Mouse (Mus musculus) 3T3-L1 (cell line): ENCODE results near the gene Fscn1.

Source experiments
- DNase-seq: peaks from one replicate; pipeline ENCODE4 v3.0.0-alpha.2; 2015; ENCODE audit warnings: low read depth, low spot score

The Fscn1 gene

DNA sequence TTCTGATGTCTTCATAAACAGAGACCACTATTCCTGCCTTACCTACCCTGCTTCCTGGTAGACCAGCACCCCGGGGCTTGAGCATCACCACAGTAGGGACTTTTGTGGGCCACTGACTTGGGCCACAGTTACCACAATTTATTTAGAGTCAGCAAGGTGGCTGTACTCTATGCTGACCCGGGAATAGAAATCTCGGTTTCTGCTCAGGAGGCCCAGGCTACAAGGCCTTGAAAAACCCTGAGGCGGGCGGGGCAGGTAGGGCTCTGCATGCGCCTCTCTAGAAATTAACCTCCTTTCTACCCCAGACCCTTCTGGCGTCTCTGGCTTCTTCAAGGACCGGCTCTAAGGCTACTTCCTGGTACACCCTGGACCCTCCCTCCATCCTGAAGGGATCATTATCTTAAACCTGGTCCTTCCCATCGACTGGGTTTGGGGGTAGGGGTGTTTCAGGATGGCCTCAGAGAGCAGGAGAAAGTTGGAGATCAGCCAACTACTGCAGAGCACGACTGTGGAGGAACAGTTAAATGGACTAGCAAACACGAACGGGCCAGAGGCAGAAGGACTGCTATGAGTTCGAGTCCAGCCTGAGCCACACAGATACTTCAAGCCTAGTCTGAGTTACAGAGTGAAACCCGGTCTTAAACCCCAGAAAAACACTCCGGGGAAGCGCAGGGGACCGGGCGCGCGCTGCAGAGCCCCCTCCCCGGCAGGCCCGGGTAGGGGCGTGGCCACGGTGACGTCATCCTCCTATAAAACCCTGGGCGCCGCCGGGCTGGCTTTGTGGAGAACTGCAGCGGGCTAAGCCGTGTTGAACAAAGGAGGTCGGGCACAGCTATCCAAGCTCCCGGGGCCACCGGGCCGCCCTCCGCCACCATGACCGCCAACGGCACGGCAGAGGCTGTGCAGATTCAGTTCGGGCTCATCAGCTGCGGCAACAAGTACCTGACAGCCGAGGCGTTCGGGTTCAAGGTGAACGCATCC is at the start of gene Fscn1:
Fscn1 (plus strand) TSS at position 768 of the 981 bp plus-strand sequence.
- DNase-seq: peak; percentile 94

DNA sequence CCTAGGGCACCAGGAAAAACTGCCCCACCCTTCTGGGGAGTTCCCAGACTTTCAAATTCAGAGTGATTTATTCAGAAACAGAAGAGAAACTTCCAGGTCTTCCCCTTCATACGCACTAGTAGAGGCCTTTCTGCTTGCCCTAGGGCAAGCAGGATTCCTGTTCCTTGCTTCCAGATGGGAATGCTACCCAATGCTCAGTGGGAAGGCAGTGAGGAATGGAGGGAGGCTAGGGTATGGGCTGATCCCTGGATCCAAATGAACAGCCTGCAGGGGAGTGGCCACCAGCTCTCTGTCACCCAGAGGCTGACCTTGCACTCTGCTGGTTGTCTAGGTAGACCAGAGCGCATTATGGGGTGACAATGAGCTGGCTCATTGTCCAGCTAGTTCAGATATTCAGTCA is 48.5 kb upstream of the Fscn1 start:
- no peak for DNase-seq

DNA sequence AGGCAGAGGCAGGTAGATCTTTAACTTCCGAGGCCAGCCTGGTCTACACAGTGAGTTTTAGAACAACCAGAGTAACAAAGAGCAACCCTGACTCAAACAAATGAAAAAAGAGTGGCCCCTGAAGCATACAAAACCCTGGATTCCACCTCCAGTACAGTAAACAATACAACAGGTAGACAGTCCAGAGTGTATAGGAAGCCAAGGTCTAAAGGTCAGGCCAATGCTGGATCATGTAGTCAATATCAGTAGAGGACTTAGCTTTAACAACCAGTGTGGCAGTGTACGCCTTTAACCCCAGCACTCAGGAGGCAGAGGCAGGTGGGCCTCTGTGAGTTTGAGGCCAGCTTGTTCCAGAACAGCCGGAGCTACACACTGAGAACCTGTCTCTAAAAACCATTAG is 47.8 kb upstream of the Fscn1 start:
- no peak for DNase-seq

DNA sequence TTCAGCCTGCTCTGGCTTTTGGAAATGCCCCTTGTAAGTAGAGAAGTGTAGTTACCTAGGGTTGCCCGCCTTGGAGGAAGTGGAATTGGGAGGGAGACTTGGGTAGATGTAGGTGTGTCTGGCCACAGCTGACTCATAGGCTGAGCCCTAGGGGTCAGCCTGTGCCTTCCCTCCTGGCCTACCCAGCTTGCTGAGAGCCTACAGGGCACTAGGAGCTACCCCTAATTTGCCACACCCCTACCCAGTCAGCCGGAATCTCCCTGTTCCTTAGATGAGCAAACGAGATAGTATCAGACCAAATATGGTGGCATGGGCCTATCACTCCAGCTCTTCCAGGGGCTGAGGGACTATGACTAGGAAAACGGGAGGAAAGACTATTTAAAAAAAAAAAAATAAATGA is 47.4 kb upstream of the Fscn1 start:
- DNase-seq: no peak

DNA sequence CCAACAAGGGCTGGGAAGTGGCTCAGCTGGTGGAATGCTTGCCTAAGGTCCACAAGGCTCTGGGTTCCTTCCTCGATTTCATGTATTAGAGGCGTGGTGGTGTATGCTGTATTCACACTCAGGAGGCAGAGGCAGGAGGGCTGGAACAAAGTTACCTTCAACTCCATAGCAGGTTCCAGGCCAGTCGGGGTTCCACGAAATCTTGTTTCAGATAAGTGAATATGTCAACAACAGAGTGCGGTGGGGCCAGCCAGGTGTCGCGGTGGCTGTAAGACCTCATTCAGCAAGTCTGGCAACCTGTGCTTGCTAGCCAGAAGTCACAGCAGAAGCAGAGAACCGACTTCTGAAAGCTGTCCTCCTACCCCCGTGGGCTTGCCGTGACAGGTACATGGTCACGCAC is 44.9 kb upstream of the Fscn1 start:
- no peak for DNase-seq

DNA sequence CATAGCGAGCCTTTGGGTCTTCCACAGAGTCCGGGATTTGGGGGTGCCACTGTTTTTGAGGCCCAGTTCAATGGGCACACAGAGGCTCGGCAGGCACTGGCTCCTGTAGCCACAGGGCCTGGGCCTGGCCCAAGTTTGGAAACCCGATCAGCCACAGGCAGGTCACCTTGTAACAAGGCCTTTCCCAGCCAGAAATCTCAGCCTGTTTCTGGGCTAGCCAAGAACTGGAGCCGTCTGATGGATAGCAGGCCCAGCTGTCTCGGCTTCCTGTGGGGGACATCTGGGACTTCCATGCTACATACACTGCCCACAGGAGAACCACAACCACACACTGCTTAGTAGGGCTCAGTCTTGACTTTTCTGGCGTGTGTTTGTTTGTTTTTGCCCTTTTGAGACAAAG is 43.5 kb upstream of the Fscn1 start:
- DNase-seq: peak; percentile 66

DNA sequence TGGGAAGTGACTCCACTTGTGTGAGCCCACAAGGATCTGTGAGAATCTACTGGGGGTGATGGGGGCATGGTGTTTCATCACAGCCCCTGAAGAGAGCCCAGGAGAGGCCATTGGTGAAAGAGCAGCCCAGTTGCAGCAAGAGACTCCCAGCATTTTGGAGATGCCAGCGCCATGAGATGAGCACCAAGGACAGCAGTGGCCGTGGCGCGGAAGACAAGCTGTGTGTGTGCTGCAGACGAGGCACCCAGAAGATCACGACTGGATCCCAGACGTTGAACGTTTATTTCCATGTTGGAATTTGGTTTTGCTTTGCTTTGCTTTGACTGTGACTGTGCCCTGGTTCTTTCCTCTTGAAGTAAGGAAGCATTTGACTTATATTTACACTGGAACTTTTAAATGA is 42.7 kb upstream of the Fscn1 start:
- DNase-seq: no peak

DNA sequence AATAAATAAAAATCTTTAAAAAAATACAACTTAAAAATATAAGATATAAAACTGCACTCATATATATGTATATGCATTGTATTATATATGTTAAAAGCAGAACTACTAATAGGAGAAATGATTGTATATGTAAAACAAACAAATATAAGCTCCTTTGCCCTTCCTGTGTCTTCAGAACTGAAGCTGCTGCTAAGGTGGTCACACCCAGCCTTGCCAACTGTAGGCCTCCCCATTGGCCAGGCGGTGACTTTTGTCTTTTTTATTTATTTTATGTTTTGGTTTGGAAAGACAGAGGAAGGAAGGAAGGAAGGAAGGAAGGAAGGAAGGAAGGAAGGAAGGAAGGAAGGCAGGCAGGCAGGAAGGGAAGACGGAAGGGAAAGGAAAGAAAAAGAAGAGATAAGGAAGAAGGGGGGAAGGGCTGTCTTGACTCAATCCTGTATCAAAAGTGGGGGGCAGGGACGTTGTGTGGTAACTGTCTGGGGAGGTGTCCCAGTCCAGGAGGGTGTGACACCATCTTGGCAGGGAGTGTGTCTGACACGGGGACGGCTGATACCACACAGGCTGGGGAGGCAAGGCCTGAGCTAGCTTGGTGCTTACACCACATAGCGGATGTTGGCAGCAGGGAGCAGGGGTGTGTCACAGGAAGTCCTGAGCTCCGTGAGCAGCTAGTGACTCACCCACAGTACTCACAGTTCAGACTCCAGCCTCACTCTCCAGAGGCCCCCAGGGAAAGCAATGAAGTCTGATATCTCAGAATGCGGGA is 39.7 kb upstream of the Fscn1 start:
- DNase-seq: peak; percentile 100

DNA sequence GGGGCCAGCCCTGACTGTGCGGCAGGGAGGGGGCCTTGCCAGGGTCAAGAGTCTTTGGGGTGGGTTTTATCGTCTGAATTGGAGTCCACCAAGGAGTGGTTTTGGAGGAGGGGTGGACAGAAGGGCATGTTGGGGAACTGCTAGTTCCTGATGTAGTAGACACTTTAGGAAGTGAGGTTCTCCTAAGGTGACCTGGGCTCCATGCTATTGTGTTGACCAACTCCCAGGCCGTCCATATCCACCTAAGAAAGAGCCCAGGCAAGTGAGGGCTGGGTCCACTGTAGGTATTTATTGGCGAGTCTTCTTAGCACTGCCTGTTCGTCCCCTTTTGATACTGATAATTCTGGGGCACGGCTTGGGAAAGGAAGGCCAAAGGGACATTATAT is 39.1 kb upstream of the Fscn1 start:
- DNase-seq: no peak

DNA sequence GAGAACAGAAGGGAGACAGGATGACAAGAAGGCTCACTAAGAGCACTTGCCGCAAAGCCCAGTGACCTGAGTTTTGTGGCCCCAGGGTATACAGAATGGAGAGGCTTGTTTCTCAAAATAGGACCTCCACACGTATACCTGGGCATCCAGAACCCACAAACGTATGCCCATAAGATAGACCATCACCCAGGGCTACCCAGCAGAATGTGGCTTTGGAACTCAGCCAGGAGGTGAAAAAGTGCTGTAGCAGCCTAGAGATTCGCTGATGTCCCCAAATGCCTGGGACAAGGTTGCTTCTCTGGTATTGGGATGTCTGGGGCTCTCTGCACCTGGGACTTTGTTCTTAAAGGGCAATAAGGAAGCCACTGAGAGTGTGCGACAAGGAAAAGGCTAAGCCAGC is 37.9 kb upstream of the Fscn1 start:
- DNase-seq: no peak

DNA sequence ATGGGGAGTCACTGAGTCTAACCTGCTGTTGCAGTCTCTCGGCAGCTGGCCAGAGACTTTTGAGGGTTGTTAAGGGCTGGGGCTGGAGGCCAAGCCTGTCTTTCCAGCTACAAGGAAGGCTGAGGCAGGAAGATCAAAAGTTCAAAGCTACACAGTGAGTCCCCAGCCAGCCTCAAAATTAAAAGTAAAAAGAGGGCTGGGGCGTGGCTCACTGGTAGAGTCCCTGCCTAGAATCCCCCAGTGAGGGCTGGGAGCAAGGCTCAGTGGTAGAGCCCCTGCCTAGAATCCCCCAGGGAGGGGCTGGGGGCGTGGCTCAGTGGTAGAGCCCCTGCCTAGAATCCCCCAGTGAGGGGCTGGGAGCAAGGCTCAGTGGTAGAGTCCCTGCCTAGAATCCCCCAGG is 36.4 kb upstream of the Fscn1 start:
- DNase-seq: no peak

DNA sequence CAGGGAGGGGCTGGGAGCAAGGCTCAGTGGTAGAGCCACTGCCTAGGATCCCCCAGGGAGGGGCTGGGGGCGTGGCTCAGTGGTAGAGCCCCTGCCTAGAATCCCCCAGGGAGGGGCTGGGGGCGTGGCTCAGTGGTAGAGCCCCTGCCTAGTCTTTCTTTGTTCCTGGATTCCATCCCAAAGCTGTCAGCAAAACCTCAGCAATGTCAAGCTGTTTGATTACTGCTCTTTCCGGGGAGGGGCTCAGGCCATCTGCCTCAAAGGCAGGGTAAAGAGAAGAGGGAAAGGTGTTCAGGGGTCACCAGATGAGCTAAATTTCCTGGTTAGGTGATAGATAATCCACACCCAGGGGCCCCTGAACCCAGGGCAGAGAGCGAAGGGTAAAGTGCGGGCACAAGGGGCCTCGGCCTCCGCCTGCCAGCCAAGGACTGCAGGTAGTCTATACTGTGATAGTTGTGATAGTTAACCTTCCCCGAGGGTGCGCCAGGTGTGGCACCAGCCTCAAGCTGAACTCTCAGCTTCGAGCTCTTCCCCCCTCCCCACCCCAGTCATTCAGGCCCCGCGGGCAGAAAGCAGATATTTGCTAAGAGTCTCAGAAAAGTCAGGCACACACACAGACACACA is 35.7 kb upstream of the Fscn1 start:
- DNase-seq: no peak

DNA sequence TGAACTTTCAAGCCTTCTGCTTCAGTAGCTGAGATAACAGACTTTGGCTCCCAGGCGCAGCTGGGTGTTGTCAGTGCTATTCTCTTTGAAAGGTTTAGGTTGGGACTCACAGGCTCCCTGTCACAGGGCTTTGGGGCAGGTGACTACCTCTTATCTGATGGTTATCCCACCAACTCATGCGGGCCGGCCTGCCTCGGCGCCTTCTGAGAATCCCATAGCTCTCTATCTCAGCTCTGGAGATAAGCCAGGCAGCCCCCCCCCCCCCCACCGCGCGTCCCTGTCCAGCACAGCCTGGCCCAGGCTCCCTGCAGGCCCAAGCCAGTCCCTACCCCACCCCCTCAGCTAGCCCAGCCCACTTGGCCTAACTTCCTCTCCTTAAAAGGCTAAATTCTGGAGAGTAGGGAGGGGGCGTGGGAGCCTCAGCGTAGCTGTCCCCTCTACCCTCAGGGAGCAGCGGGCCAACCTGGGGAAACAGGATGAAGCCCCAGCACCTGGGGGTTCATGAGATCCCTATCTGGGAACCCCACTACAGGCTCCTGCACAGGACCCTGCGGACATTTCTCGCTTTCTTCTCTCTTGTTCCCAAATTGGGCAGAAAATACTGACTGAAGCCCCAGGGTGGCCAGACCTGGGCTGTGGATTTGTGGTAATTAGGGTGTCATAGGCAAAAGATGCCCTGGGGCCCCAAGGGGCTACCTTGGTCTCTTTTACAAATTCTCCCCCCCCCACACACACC is 33.8 kb upstream of the Fscn1 start:
- no peak for DNase-seq

DNA sequence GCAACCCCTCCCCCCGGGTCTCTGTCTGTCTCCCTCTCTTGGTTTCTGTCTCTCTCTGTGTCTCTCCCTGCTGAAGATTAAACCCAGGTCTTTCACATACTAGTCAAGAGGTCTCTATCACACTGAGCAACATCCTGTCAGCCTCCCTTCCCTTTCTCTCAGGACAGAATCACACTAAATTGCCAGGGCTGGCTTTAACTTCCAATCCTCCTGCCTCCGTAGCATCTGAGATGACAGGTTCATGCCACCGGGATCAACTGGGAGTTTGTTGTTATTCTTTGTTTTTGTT is 33.3 kb upstream of the Fscn1 start:
- no peak for DNase-seq

DNA sequence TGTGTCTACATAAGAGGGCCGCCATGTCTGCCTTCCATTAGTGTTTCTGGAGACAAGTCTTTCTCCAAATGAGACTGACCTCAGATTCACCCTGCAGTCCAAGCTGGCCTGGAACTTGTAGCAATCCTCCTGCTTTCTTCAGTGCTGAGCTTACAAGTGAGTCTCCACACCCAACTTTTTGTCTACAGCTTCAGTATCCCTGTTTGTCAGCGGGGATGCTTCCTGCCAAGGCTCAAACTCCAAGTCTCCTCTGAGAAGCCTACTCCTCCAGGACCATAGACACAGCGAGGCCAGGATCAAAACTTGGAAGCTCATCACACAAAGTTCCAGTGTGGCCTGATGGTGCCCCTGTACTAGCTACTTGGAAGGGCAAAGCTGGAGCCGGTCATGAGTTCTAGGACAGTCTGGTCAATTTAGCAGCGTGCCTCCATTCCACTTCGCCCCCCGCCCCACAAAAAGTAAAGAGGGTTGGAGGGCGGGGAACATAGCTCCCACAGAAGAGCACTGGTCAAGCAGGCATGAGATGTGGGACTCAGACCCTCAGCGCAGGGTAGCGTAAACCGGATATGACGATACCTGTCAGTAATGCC is 32.7 kb upstream of the Fscn1 start:
- no peak for DNase-seq

DNA sequence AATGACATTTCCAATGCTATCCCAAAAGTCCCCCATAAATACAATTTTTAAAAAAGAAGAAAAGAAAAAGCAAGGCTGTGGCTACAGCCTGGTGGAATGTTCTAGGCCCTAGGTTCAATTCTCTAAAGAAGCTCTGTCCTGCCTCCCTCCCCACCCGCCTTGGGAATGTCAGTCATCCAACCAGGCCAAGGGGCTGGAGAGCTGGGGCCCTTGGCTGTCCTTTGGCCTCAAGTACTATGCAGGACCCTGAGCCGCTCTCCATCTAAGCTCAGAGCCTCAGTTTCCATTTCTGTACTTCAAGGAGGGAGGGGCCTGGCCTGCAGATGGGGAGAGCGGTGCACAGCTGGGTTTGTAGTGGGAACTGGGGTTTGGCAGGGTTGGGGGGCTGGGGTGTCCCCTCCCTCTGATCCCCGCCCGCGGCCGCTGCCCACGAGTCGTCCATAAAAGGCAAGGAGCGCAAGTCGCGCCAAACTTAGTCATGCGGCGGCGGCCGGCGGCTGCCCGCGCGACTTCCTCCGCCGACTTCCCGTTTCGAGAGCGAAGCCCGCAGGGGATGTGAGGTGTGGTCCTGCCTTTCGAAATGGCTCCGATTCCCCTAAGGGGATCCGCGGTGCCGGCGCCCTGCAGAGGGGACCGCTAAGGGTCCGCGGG is 31.3 kb upstream of the Fscn1 start:
- DNase-seq: peak; percentile 90

DNA sequence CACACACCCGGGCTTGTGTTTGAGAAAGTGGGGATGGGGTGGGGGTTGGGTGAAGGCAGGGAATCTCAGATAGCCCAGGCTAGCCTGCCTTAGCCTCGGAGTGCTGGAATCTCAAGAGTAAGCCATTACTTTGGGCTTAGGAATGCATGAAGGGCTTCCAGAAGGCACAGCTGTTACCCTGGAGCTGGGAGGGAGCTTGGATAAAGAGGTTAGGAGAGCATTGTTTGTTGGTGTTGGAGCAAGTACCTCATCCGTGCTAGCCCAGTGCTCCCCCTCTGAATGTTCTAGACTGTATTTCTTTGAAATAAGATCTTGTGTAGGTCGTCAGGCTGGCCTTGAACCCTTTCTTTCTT is 30.8 kb upstream of the Fscn1 start:
- DNase-seq: peak; percentile 90

DNA sequence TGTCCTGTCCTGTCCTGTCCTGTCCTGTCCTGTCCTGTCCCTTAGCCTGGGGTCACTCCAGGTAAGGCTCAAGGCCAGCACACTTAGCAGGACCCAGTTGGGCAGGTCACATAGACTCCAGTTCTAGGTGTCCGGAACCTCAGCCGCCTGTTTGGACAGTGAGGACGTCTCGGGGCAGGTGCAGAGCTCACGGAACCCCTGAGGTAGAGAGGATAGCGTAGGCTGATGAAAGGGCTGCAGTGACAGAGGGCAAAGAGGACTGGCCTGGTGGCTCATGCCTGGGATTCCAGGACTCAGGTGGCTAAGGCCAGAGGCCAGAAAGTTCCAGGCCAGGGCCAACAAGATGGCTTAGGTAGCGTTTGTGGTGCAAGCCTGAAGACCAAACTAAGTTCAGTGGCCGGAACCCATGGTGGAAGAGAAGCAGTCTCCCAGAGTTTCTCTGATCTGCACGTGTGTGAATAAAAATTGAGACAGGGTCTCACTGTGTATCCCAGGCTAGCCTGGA is 28.9 kb upstream of the Fscn1 start:
- no peak for DNase-seq

DNA sequence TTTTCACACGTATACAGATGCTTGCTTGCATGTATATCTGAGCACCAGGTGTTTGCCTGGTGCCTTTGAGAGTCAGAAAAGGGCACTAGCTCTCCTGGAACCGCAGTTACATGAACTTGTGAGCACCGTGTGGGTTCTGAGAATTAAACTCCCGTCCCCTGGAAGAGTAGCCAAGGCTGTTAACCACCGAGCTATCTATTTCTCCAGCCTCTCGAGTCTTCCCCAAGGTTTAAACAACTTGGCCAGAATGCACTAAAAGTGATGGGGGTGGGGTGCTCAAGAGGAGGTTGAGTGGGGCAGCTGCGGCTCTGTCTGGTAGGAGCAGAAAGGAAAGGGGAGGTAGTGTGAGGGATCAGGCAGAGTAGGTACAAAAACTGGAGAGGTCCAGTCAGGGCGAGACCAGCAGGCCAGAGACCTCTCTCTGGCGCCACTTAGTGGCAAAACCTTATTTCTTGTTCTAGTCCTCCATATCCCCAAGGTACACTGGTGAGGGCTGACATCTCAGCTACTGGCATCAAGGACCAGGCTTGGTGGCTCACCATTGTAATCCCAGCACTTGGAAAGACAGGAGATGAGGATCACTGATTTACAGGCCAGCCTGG is 28.0 kb upstream of the Fscn1 start:
- DNase-seq: peak; percentile 98

DNA sequence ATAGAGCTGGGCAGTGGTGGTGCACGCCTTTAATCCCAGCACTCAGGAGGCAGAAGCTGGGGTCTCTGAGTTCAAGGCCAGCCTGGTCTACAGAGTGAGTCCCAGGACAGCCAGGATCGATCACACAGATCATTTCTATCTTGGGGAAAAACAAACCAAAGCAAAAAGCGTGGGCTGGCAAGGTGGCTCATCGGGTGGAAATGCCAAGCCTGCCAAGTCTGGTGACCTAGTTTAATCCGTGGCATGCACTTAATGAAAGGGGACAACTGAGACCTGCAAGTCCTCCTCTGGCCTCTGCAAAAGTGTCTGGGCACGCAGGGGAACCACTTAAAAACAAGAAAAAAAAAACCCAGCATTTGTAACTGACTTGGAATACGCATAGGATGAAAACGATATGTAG is 27.4 kb upstream of the Fscn1 start:
- DNase-seq: no peak
